Mouse (Mus musculus): Measurements from ENCODE around the gene Tcp11x2. TPM values are rescaled to one million over a fixed set of nuclear protein-coding genes. Genes with fewer than 3 reads are reported as not detected.
A peak's percentile ranks its signal among the peaks of the same experiment; 100 is the strongest.

The Tcp11x2 gene
- total RNA-seq (2021): not detected
- long read RNA-seq, experiment 1: 0 reads
- long read RNA-seq, experiment 2: 0 reads

DNA sequence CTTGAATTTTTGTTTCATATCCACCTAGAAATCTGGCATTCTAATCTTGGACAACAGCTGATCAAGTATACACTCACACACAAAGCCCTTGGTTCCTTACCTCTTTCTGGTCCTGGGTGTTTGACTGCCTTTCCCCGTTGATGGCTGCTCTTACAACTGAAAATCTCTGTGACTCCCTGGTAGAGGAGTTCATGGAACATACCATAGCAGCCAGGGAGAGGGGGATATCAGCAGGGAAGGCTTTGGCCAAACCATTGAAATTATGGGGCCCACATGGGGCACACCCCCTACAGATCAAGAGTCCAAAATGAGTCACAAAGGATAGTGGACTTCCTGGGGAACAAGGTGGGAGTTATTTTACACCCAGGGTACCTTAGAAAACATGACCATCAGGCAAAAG lies at the start of gene Tcp11x2:
Gene Tcp11x2, minus strand, starts transcription at position 158 of the 400 bp plus-strand sequence.
- no peak for DNase-seq

DNA sequence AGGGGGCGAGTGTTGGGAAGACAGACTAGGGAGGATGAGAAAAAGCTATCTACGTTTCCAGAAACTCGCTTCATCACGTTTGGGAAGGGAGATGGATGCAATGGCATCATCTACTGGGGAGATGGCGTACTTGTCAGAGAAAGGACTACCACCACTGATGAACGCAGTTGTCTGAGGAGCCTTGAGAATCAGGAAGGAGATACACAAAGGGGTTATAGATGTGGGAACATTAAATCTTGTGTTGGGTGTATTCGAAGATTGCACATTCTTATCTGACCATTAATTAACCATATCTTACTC lies 49.4 kb upstream of the Tcp11x2 start:
- DNase-seq: no peak

DNA sequence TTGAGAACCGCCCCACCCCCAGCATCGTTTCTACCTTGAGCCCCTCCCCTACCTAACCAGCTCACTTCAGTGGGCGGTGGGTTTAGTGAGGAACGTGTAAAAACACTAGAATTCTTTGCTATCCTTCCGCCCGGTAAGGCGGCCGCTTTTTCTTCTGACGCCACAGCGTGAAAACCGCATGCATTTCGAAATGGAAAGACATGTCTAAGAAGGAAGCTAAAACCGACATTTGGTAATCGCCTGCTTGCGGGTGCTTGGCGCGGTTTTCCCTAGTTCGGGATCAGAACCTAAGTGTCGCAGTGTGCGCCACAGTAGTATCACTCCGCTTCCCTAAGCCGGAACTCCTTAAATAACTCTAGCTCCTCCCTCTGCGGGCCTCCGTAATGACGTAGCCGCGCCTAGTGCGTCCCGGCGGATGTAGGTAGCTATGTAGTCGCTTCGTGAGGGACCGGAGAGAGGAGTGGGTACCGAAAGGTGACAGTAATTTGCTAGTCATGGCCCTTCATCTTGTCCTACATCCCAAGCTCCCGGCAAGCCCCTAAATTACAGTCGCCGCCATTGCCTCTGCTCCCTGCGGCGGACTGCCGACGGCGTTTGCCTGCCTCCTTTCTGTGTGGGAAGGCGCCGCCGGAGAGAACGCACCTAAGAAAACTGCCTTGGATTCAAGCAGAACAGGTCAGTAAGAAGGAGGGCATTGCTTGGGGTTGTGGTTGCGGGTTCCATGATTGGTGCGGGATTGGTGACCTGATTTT lies 48.9 kb upstream of the Tcp11x2 start, which contains the start of the genes Armcx5 and Gprasp1:
Gene Armcx5, plus strand, starts transcription at position 430 of the 752 bp plus-strand sequence.
Gene Gprasp1, plus strand, starts transcription at position 430 of the 752 bp plus-strand sequence.
- peak; percentile 92 for DNase-seq

DNA sequence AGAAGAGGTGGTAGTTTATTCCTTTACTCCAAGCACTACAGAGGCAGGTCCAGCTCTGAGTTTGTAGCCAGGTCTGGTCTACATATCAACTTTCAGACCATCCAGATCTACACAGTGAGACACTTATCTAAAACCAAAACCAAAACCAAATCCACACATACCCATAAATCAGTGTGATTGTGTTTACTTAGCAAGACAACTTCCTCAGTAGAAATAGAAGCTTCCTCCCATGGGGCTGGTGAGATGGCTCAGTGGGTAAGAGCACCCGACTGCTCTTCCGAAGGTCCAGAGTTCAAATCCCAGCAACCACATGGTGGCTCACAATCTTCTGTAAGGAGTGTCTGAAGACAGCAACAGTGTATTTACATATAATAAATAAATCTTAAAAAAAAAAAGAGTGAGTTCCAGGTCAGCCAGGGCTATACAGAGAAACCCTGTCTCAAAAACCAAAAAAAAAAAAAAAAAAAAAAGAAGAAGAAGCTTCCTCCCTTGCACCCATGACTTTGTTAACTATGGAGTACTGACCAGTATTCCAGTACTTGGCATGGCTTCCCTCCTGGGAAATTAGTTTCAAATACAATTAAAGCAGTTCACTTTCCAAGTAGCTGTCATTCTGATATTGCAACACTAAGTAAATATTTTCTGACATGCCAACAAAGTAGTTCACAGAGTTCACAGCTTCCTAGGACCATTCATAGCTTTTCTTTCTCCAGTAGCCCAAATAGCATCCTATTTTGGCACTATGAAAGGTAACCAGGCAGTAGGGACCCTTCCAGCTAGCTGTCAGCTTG lies 45.3 kb upstream of the Tcp11x2 start:
- DNase-seq: peak in 1 of 2 experiments; percentile 8

DNA sequence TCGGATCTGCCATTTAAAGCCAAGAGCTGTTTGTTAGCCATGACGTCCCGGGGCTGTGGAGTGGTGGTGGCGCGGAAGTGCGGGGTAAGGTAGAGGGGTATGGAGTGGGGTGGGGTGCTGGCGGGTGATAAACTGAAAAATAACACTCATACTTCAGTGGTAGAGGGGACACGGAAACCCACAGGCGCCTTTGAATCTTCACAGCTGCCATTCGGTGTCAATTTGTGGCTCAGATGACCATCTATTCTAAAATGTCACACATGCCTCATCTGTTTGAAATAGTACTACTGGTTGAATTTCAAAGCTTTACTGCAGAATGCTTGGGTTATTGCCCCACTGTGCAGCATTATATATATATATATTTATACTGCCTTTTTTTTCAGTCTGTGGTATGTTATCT lies 31.6 kb upstream of the Tcp11x2 start, which contains the start of gene Tmsb15a:
Gene Tmsb15a, minus strand, starts transcription at position 101 of the 400 bp plus-strand sequence.
- DNase-seq: no peak

DNA sequence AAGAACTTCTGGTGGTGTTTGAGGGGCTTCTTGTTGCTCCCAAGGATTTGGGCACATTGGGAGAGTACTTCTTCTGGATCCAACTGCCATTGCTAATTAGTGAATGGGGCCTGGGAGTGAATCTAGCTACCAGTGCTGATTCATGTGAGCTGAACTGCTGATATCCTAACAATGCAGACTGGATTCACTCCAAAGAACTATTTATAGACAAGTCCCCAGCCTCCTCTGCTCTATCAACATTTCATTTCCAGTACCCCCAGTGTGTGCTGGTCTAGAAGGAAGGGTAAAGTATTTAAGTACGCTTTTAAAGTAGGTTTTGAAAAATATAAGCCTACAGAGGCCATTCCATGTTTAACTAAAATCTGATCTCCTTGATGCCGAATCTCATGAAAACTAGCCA lies 19.3 kb upstream of the Tcp11x2 start:
- DNase-seq: peak in 1 of 2 experiments; percentile 9

DNA sequence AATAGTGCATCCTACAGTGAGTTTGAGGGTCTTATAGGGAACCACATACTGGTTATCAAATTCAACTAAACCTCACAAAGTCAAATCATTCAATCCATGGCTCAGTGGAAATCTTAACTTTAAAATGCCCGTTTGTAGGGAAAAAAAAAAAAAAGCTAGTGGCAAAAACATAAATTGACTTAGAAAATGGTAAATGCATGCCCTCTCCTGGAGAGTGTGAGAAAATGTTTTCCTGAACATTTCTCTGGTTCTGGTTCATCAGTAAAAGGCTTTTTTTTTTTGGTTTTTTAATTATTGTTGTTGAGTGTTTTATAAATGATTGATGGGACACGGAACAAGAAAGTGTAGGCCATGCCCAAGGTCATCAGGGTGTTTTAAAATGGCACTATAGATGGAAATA lies 10.8 kb upstream of the Tcp11x2 start:
- DNase-seq: no peak

DNA sequence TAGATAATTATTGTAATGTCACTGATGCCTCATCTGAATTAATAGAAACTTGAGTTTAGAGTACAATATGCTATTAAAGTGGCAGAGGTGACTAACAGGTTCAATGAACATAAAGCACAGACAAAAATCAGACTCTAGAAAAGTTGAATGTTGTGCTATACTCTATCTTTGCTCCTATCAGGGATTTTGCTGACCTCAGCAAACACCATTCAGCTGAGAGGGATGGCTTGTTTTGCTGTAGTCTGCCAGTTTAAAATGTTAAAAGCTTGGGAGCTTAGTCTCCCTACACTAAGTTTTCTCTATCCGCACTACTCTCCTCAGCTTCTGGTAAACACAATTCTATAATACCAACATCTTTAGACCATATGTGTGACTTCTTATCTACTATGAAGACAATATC lies 9.5 kb upstream of the Tcp11x2 start:
- no peak for DNase-seq

DNA sequence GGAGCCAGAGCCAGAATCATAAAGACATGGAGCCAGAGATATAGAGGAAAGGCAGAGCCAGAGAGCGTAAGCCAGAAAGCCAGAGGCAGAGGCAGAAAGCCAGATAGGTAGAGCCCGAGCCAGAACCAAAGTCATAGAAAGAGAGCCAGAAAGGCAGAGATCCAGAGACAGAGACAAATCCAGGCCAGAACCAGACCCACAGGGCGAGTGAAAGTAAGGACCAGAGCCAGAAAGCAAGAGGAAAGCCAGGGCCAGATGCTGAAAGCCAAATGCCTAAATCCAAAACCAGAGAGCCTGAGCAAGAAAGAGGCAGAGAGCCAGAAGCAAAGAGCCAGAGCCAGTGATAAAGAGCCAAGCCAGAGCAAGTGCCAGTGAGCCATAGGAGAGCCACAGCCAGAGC lies 5.8 kb downstream of the Tcp11x2 start:
- peak in 1 of 2 experiments; percentile 12 for DNase-seq

DNA sequence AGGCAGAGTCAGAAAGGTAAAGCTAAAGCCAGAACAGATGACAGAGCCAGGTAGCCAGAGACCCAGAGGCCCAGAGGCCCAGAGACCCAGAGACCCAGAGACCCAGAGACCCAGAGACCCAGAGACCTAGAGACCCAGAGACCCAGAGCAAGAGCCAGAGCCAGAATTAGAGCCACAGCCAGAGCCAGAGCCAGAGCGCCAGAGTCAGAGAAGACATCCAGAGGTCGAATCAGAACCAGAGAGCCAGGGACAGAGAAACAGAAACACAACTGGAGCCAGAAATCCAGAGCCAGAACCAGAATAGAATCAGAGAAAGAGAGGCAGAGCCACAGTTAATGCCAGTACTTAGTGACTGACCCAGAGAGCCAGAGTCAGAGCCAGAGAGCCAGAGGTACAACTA lies 11.7 kb downstream of the Tcp11x2 start:
- peak in 1 of 2 experiments; percentile 20 for DNase-seq

DNA sequence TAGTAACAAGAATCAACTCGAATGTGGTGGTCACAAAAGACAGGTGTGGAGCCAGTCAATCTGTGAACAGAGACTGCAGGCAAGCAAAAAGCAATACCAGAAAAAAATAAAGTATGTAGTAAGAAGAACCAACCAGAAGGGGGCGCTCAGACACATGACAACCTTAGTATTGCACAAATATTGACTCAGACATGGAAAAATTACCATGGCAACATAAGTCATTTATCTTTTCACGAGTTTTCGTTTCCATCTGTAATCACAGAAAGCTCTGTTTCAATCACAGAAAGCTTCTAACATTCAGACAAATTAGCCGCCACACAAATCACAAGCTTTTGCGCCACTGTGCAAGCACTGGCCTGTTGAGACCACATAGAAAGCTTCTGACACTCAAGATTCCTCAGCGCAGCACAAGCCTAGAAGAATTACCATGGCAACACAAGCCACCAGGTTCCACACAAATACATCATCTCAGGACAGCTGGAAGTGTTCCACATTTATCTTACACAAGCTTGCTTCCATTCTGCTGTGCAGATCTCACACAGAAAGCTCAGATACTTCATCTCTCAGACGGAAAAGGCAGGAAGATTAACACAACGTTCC lies 41.3 kb downstream of the Tcp11x2 start:
- DNase-seq: peak; percentile 5 to 20

DNA sequence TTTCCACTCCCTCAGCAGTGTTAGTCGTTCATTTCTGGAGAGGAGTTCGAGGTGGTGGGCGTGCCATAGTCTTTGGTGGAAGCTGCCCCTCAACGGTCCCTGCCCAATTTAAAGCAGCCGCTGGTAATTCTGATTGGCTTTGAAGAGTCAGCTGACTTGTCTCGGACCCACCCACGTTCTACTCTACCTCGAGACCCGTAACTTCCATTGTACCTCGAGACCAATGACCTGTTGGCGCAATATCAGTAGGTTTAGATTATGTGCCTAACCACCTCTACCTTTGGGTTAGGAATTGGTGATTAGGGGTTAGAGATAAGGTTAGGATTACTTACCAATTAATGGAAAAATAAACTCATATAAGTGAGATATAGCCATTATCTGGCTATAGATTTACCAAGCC lies 66.0 kb downstream of the Tcp11x2 start, which contains the start of gene Prame:
Gene Prame, minus strand, starts transcription at position 101 of the 400 bp plus-strand sequence.
- DNase-seq: no peak

Other genes with a start within 250 kb of the Tcp11x2 start
- not detected for gene AV320801, start 199.2 kb downstream of the Tcp11x2 start, total RNA-seq (2021)
- gene Nxf7, start 95.0 kb downstream of the Tcp11x2 start, total RNA-seq (2021): not detected
- not detected for gene Prame, start 66.1 kb downstream of the Tcp11x2 start, total RNA-seq (2021)
- gene Tmsb15a, start 31.5 kb upstream of the Tcp11x2 start, total RNA-seq (2021): not detected
- 1 to 10 TPM; 5.3 to 5.7 TPM for gene Armcx5, start 48.9 kb upstream of the Tcp11x2 start, total RNA-seq (2021)
- 10 to 100 TPM; 19.7 to 25.1 TPM for gene Gprasp1, start 48.9 kb upstream of the Tcp11x2 start, total RNA-seq (2021)
- gene Bhlhb9, start 103.8 kb upstream of the Tcp11x2 start, total RNA-seq (2021): 10 to 100 TPM in 1 of 2 experiments, 1 to 10 TPM in 1; 8.5 to 15.3 TPM
- 1 to 10 TPM; 2.2 to 4.5 TPM for gene Gprasp2, start 145.2 kb upstream of the Tcp11x2 start, total RNA-seq (2021)

Measured in heart, adult 18-20 months (tissue).